Mouse (Mus musculus) erythroblast, adult 5-6 weeks (primary cell): ENCODE results near the gene Polr2a. TPM values are rescaled to one million over a fixed set of nuclear protein-coding genes. Genes with fewer than 3 reads are reported as not detected.

ENCODE experiments used
- ATAC-seq: replicated peaks from 2 replicates; pipeline ENCODE4 v1.8.0; 2016; ENCODE audit warnings: moderate number of reproducible peaks, mild to moderate bottlenecking, moderate TSS enrichment, inconsistent platforms; ENCODE audit not compliant: poor library complexity, low FRiP score, severe bottlenecking
- total RNA-seq, 2 experiments: library from RNA; stranded (forward) in 1 of 2; stranded (reverse) in 1 of 2; fragments of 150-400 nt in 1 of 2; fragments of 200-764, 138-1000 nt in 1 of 2; gene quantifications; 2 replicates each; pipeline versions ENCODE4 v1.2.3 to v1.2.4; 2015 to 2017; ENCODE audit warnings: low replicate concordance in 2 of 2

The Polr2a gene
- total RNA-seq, 2 experiments from 2014 or later = 56.5 to 69.5 TPM

- no peak for ATAC-seq
These were observed 71.4 kb downstream of the Polr2a start for GRCm38 (mm10) chr11:69687061-69687460.

- ATAC-seq = no peak
These were observed 72.1 kb downstream of the Polr2a start for GRCm38 (mm10) chr11:69686377-69686776.

DNA sequence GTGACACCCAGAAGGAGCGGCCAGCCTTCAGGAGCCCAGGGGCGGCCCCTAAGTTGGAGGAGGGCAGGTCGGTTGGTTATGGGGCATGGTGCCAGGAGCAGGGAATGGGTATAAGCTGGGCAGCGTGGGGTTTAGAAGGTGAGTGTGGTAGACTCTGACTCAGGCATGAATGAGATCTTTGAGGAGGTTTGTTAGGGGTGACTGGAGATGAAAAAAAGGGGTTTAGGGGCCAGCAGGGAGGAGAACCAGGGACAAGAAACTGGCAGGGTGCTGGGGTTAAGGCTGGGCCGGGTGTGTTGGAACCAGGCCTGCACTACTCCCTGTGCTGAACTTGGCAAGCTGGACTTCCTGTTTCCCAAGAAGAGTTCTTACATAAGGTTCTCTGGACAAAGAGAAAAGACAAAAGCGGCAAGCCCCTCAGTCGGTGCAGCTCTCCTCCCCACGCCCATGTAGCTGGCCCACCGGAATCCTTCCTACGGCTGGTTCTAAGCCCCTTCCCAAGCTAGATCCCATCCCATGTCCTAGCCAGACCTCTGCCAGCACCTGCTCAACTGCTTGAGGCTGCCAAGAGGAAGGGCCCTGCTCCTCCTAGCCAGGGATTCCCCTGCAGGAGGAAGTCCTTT lies 72.8 kb downstream of the Polr2a start, which contains the start of gene Tnfsf13:
Tnfsf13 (minus strand) TSS at position 259 of the 623 bp plus-strand sequence.
- ATAC-seq = no peak

- no peak for ATAC-seq
These were observed 73.5 kb downstream of the Polr2a start for GRCm38 (mm10) chr11:69684936-69685335.

GRCm38 (mm10) chr11:69684128-69684745 lies 74.2 kb downstream of the Polr2a start:
- no peak for ATAC-seq

Other genes with a start within 250 kb of the Polr2a start
Only the 30 nearest of the 43 such genes appear.
- 10.6 and 24.0 TPM in 2 replicates for gene Atp1b2, start 152.7 kb downstream of the Polr2a start, total RNA-seq (2015; ENCODE audit: low replicate concordance)
- 1.2 and 4.0 TPM in 2 replicates for gene Atp1b2, start 152.7 kb downstream of the Polr2a start, total RNA-seq (2017; ENCODE audit: low replicate concordance)
- not detected in 2 replicates for gene Shbg, start 140.7 kb downstream of the Polr2a start, total RNA-seq (2015; ENCODE audit: low replicate concordance)
- gene Shbg, start 140.7 kb downstream of the Polr2a start, total RNA-seq (2017; ENCODE audit: low replicate concordance) = 0.51 TPM in 1 of 2 replicates, not detected in the other
- not detected in 2 replicates for gene Sat2, start 136.6 kb downstream of the Polr2a start, total RNA-seq (2015; ENCODE audit: low replicate concordance)
- 0.70 TPM in 1 of 2 replicates, not detected in the other for gene Sat2, start 136.6 kb downstream of the Polr2a start, total RNA-seq (2017; ENCODE audit: low replicate concordance)
- 12.3 and 19.2 TPM in 2 replicates for gene Fxr2, start 125.6 kb downstream of the Polr2a start, total RNA-seq (2015; ENCODE audit: low replicate concordance)
- 14.4 and 26.6 TPM in 2 replicates for gene Fxr2, start 125.6 kb downstream of the Polr2a start, total RNA-seq (2017; ENCODE audit: low replicate concordance)
- gene Sox15, start 103.3 kb downstream of the Polr2a start, total RNA-seq (2015; ENCODE audit: low replicate concordance) = not detected in 2 replicates
- not detected in 2 replicates for gene Sox15, start 103.3 kb downstream of the Polr2a start, total RNA-seq (2017; ENCODE audit: low replicate concordance)
- 2.9 and 15.6 TPM in 2 replicates for gene Mpdu1, start 96.0 kb downstream of the Polr2a start, total RNA-seq (2015; ENCODE audit: low replicate concordance)
- 6.4 and 19.6 TPM in 2 replicates for gene Mpdu1, start 96.0 kb downstream of the Polr2a start, total RNA-seq (2017; ENCODE audit: low replicate concordance)
- 42.6 and 48.8 TPM in 2 replicates for gene Cd68, start 92.5 kb downstream of the Polr2a start, total RNA-seq (2015; ENCODE audit: low replicate concordance)
- 20.9 and 44.4 TPM in 2 replicates for gene Cd68, start 92.5 kb downstream of the Polr2a start, total RNA-seq (2017; ENCODE audit: low replicate concordance)
- gene Eif4a1, start 86.2 kb downstream of the Polr2a start, total RNA-seq (2015; ENCODE audit: low replicate concordance) = 177 and 204 TPM in 2 replicates
- gene Eif4a1, start 86.2 kb downstream of the Polr2a start, total RNA-seq (2017; ENCODE audit: low replicate concordance) = 163 and 169 TPM in 2 replicates
- 46.4 and 52.3 TPM in 2 replicates for gene Senp3, start 76.6 kb downstream of the Polr2a start, total RNA-seq (2015; ENCODE audit: low replicate concordance)
- 10.3 and 18.2 TPM in 2 replicates for gene Senp3, start 76.6 kb downstream of the Polr2a start, total RNA-seq (2017; ENCODE audit: low replicate concordance)
- gene Tnfsf13, start 72.9 kb downstream of the Polr2a start, total RNA-seq (2015; ENCODE audit: low replicate concordance) = 9.2 and 17.9 TPM in 2 replicates
- gene Tnfsf13, start 72.9 kb downstream of the Polr2a start, total RNA-seq (2017; ENCODE audit: low replicate concordance) = 0.28 and 7.8 TPM in 2 replicates
- 1.3 TPM in 1 of 2 replicates, not detected in the other for gene Tnfsf12, start 62.8 kb downstream of the Polr2a start, total RNA-seq (2015; ENCODE audit: low replicate concordance)
- gene Tnfsf12, start 62.8 kb downstream of the Polr2a start, total RNA-seq (2017; ENCODE audit: low replicate concordance) = 0.17 and 1.1 TPM in 2 replicates
- gene Tnfsfm13, start 62.5 kb downstream of the Polr2a start, total RNA-seq (2015; ENCODE audit: low replicate concordance) = 0.38 and 4.8 TPM in 2 replicates
- gene Tnfsfm13, start 62.5 kb downstream of the Polr2a start, total RNA-seq (2017; ENCODE audit: low replicate concordance) = 2.8 and 5.2 TPM in 2 replicates
- gene Slc35g3, start 3.3 kb upstream of the Polr2a start, total RNA-seq (2015; ENCODE audit: low replicate concordance) = not detected in 2 replicates
- gene Slc35g3, start 3.3 kb upstream of the Polr2a start, total RNA-seq (2017; ENCODE audit: low replicate concordance) = not detected in 2 replicates
- 1.7 and 1.9 TPM in 2 replicates for gene Zbtb4, start 7.3 kb upstream of the Polr2a start, total RNA-seq (2015; ENCODE audit: low replicate concordance)
- gene Zbtb4, start 7.3 kb upstream of the Polr2a start, total RNA-seq (2017; ENCODE audit: low replicate concordance) = 0.94 and 2.4 TPM in 2 replicates
- 4.0 TPM in 1 of 2 replicates, not detected in the other for gene Chrnb1, start 37.3 kb upstream of the Polr2a start, total RNA-seq (2015; ENCODE audit: low replicate concordance)
- gene Chrnb1, start 37.3 kb upstream of the Polr2a start, total RNA-seq (2017; ENCODE audit: low replicate concordance) = 0.26 TPM in 1 of 2 replicates, not detected in the other
- gene Fgf11, start 43.2 kb upstream of the Polr2a start, total RNA-seq (2015; ENCODE audit: low replicate concordance) = not detected in 2 replicates
- not detected in 2 replicates for gene Fgf11, start 43.2 kb upstream of the Polr2a start, total RNA-seq (2017; ENCODE audit: low replicate concordance)
- gene Tmem102, start 47.0 kb upstream of the Polr2a start, total RNA-seq (2015; ENCODE audit: low replicate concordance) = not detected in 2 replicates
- gene Tmem102, start 47.0 kb upstream of the Polr2a start, total RNA-seq (2017; ENCODE audit: low replicate concordance) = not detected in 2 replicates
- gene Gm39566, start 56.7 kb upstream of the Polr2a start, total RNA-seq (2015; ENCODE audit: low replicate concordance) = 0.42 TPM in 1 of 2 replicates, not detected in the other
- 0.14 TPM in 1 of 2 replicates, not detected in the other for gene Gm39566, start 56.7 kb upstream of the Polr2a start, total RNA-seq (2017; ENCODE audit: low replicate concordance)
- gene Spem2, start 59.8 kb upstream of the Polr2a start, total RNA-seq (2015; ENCODE audit: low replicate concordance) = not detected in 2 replicates
- not detected in 2 replicates for gene Spem2, start 59.8 kb upstream of the Polr2a start, total RNA-seq (2017; ENCODE audit: low replicate concordance)
- not detected in 2 replicates for gene Spem1, start 63.5 kb upstream of the Polr2a start, total RNA-seq (2015; ENCODE audit: low replicate concordance)
- gene Spem1, start 63.5 kb upstream of the Polr2a start, total RNA-seq (2017; ENCODE audit: low replicate concordance) = not detected in 2 replicates
- gene Nlgn2, start 79.1 kb upstream of the Polr2a start, total RNA-seq (2015; ENCODE audit: low replicate concordance) = 0.19 and 0.42 TPM in 2 replicates
- 0.28 and 1.1 TPM in 2 replicates for gene Nlgn2, start 79.1 kb upstream of the Polr2a start, total RNA-seq (2017; ENCODE audit: low replicate concordance)
- gene Tmem256, start 79.9 kb upstream of the Polr2a start, total RNA-seq (2015; ENCODE audit: low replicate concordance) = 142 and 218 TPM in 2 replicates
- gene Tmem256, start 79.9 kb upstream of the Polr2a start, total RNA-seq (2017; ENCODE audit: low replicate concordance) = 57.1 and 181 TPM in 2 replicates
- 12.5 and 17.6 TPM in 2 replicates for gene Plscr3, start 87.7 kb upstream of the Polr2a start, total RNA-seq (2015; ENCODE audit: low replicate concordance)
- gene Plscr3, start 87.7 kb upstream of the Polr2a start, total RNA-seq (2017; ENCODE audit: low replicate concordance) = 5.9 and 11.4 TPM in 2 replicates
- gene Tnk1, start 100.1 kb upstream of the Polr2a start, total RNA-seq (2015; ENCODE audit: low replicate concordance) = 15.5 and 19.6 TPM in 2 replicates
- gene Tnk1, start 100.1 kb upstream of the Polr2a start, total RNA-seq (2017; ENCODE audit: low replicate concordance) = 8.3 and 13.8 TPM in 2 replicates
- gene Tmem95, start 119.4 kb upstream of the Polr2a start, total RNA-seq (2015; ENCODE audit: low replicate concordance) = not detected in 2 replicates
- not detected in 2 replicates for gene Tmem95, start 119.4 kb upstream of the Polr2a start, total RNA-seq (2017; ENCODE audit: low replicate concordance)
- 1.3 and 2.1 TPM in 2 replicates for gene Kctd11, start 122.8 kb upstream of the Polr2a start, total RNA-seq (2015; ENCODE audit: low replicate concordance)
- 0.42 and 0.77 TPM in 2 replicates for gene Kctd11, start 122.8 kb upstream of the Polr2a start, total RNA-seq (2017; ENCODE audit: low replicate concordance)
- gene Acap1, start 136.9 kb upstream of the Polr2a start, total RNA-seq (2015; ENCODE audit: low replicate concordance) = 9.0 and 15.7 TPM in 2 replicates
- 12.1 and 16.1 TPM in 2 replicates for gene Acap1, start 136.9 kb upstream of the Polr2a start, total RNA-seq (2017; ENCODE audit: low replicate concordance)
- gene 2810408A11Rik, start 142.3 kb upstream of the Polr2a start, total RNA-seq (2015; ENCODE audit: low replicate concordance) = 2.7 TPM in 1 of 2 replicates, not detected in the other
- gene 2810408A11Rik, start 142.3 kb upstream of the Polr2a start, total RNA-seq (2017; ENCODE audit: low replicate concordance) = 6.0 TPM in 1 of 2 replicates, not detected in the other
- 3.5 and 3.8 TPM in 2 replicates for gene Neurl4, start 142.4 kb upstream of the Polr2a start, total RNA-seq (2015; ENCODE audit: low replicate concordance)
- 9.3 and 16.0 TPM in 2 replicates for gene Neurl4, start 142.4 kb upstream of the Polr2a start, total RNA-seq (2017; ENCODE audit: low replicate concordance)
- gene Gps2, start 155.3 kb upstream of the Polr2a start, total RNA-seq (2015; ENCODE audit: low replicate concordance) = 69.0 and 102 TPM in 2 replicates
- gene Gps2, start 155.3 kb upstream of the Polr2a start, total RNA-seq (2017; ENCODE audit: low replicate concordance) = 52.9 and 63.3 TPM in 2 replicates